Mouse (Mus musculus) C2C12 (cell line): Measurements from ENCODE around the gene Fbxo7. TPM values are rescaled to one million over a fixed set of nuclear protein-coding genes. Genes with fewer than 3 reads are reported as not detected.
"Not testable (repeated sequence)": the region's sequence is repeated elsewhere in the genome, so short reads cannot be mapped to it uniquely, and the experiment has no call there.

Experiments used
- H3K27me3 ChIP-seq: one replicate; pipeline ENCODE4 v1.6.1; 2011; ENCODE audit not compliant: control insufficient read depth, insufficient read depth, insufficient read length
- H3K36me3 ChIP-seq: one replicate; pipeline ENCODE4 v1.6.1; 2011; ENCODE audit not compliant: control insufficient read depth, insufficient read depth
- H3K4me3 ChIP-seq: one replicate; pipeline ENCODE4 v1.5.1; 2011; ENCODE audit warnings: mild to moderate bottlenecking, control low read depth; ENCODE audit not compliant: poor library complexity, insufficient read depth, severe bottlenecking
- H3K79me2 ChIP-seq: one replicate; pipeline ENCODE4 v1.6.1; 2011; ENCODE audit not compliant: control insufficient read depth, insufficient read depth
- H3K79me3 ChIP-seq: one replicate; pipeline ENCODE4 v1.6.1; 2011; ENCODE audit warnings: low read depth, control low read depth
- H3ac ChIP-seq: one replicate; pipeline ENCODE3; 2011; ENCODE audit warnings: low read depth; ENCODE audit not compliant: control insufficient read depth, insufficient read length
- CEBPB ChIP-seq: IDR thresholded peaks from one replicate; pipeline ENCODE4 v1.6.1; 2011; ENCODE audit warnings: low read depth, mild to moderate bottlenecking, control low read depth, moderate library complexity
- CTCF ChIP-seq: IDR thresholded peaks from one replicate; pipeline ENCODE4 v1.5.1; 2011; ENCODE audit not compliant: control insufficient read depth, insufficient read depth, insufficient read length
- FOSL1 ChIP-seq: IDR thresholded peaks from one replicate; pipeline ENCODE4 v1.8.0; 2011; ENCODE audit warnings: mild to moderate bottlenecking, low read length; ENCODE audit not compliant: poor library complexity, insufficient read depth, severe bottlenecking
- MAX ChIP-seq: IDR thresholded peaks from one replicate; pipeline ENCODE4 v1.6.1; 2011; ENCODE audit warnings: mild to moderate bottlenecking, control low read depth
- MYOD1 ChIP-seq: IDR thresholded peaks from one replicate; pipeline ENCODE4 v1.6.1; 2011; ENCODE audit warnings: low read depth; ENCODE audit not compliant: control insufficient read depth, insufficient read length
- MYOG ChIP-seq: IDR thresholded peaks from one replicate; pipeline ENCODE4 v1.6.1; 2011; ENCODE audit not compliant: control insufficient read depth, insufficient read length; ENCODE audit errors: extremely low read depth
- USF1 ChIP-seq: IDR thresholded peaks from one replicate; pipeline ENCODE4 v1.6.1; 2011; ENCODE audit warnings: low read depth, mild to moderate bottlenecking, control low read depth, moderate library complexity
- polyA plus RNA-seq: library from polyadenylated mRNA; unstranded; fragments of >200 nt; fragmentation: generic; extraction: Trizol; gene quantifications from one replicate; pipeline ENCODE4 v1.2.1, GENCODE M21; 2012; ENCODE audit warnings: missing spikeins

Fbxo7 gene
- polyA plus RNA-seq, 1 experiment: 7.7 TPM

DNA sequence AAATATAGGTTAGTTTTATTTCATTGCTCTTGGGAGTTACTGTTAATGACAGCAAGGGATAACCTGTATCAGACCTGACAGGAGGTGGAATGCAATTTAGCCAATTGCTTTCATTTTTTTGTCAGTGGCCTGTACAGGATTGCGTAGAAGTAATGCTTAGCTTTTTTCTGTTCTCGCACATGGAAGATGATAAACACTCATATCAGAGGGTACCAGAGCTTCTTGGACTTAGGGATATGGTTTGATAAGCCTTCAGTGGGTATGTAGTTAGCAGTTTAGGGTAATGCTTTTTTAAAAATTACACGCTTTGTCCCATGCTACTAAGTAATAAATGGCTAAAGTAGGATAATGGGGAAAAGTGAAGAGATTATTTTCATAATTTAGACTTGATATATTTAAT lies 4.6 kb downstream of the Fbxo7 start:
- Histone ChIP-seq H3K36me3 (peaks cover 25% of the 10 kb centered on the region), H3K27me3 (no peaks in the 10 kb centered on the region), H3K4me3 (no peak overlapping the region), H3ac (no peak overlapping the region), H3K79me2 (peaks cover 17% of the 10 kb centered on the region), H3K79me3 (peaks cover 9% of the 10 kb centered on the region)
- TF ChIP-seq MYOD1: no peak
- TF ChIP-seq CEBPB: no peak
- no peak for TF ChIP-seq CTCF
- TF ChIP-seq FOSL1: no peak
- no peak for TF ChIP-seq MYOG
- TF ChIP-seq MAX: no peak
- no peak for TF ChIP-seq USF1

DNA sequence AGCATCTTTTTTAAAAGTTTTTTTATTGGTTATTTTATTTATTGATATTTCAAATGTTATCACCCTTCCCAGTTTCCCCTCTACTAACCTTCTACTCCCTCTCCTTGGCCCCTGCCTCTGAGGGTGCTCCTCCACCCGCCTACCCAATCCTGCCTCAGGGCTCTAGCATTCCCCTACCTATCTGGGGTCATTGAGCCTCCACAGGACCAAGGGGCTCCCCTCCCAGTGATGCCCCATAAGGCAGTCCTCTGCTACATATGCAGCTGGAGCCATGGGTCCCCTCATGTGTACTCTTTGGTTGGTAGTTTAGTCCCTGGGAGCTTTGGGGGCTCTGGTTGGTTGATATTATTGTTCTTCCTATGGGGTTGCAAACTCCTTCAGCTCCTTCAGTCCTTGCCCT lies 5.0 kb downstream of the Fbxo7 start:
- not testable (repeated sequence) for H3ac ChIP-seq, H3K27me3 ChIP-seq, H3K4me3 ChIP-seq, H3K79me3 ChIP-seq
- Histone ChIP-seq H3K79me2 (peaks cover 17% of the 10 kb centered on the region), H3K36me3 (peaks cover 29% of the 10 kb centered on the region)

DNA sequence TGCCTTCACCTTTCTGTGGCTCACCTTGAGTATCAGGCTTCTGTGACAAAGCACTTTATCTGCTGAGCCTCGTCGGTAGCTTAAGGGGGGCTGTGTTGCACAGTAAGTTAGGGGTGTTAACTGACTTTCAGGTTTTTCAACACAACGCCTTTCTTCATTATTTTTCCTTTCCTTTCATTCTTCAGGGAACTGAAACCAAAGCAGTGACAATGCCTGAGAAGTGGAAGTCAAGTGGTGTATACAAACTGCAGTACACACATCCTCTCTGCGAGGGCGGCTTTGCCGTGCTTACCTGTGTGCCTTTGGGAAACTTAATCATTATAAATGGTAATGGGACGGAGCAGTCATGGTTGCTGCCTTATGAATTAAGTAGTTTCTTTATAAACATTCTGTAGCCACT lies 9.0 kb downstream of the Fbxo7 start:
- Histone ChIP-seq H3ac (no peak overlapping the region), H3K27me3 (no peaks in the 10 kb centered on the region), H3K79me3 (no peaks in the 10 kb centered on the region), H3K36me3 (peaks cover 45% of the 10 kb centered on the region), H3K4me3 (no peak overlapping the region), H3K79me2 (no peaks in the 10 kb centered on the region)
- TF ChIP-seq MYOG (no peak), MAX (no peak), FOSL1 (no peak), CTCF (no peak), USF1 (no peak), MYOD1 (no peak)

DNA sequence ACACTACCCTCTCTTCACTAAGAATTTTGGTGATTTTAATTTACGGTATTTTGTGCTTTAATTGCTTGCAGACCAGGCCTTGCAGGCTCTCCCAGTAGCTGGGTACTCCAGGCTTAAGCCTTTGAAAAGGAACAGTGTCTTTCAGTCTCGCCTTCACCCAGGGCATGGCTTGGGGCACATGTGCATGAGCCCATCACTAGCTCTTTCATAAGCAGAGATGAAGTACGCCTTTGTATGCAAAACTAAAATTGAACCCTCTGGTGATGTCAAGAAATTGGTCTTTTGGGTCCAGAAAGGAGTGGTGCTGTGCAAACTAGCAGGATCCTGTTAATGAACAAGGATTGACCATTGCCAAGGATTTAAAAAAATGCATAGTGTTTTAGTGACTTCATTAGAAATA lies 10.7 kb downstream of the Fbxo7 start:
- no peak for TF ChIP-seq CEBPB
- TF ChIP-seq MYOG: no peak
- TF ChIP-seq CTCF: no peak
- TF ChIP-seq MAX: no peak
- no peak for TF ChIP-seq USF1
- no peak for TF ChIP-seq FOSL1
- no peak for TF ChIP-seq MYOD1
- H3ac ChIP-seq: no peak overlapping the region

DNA sequence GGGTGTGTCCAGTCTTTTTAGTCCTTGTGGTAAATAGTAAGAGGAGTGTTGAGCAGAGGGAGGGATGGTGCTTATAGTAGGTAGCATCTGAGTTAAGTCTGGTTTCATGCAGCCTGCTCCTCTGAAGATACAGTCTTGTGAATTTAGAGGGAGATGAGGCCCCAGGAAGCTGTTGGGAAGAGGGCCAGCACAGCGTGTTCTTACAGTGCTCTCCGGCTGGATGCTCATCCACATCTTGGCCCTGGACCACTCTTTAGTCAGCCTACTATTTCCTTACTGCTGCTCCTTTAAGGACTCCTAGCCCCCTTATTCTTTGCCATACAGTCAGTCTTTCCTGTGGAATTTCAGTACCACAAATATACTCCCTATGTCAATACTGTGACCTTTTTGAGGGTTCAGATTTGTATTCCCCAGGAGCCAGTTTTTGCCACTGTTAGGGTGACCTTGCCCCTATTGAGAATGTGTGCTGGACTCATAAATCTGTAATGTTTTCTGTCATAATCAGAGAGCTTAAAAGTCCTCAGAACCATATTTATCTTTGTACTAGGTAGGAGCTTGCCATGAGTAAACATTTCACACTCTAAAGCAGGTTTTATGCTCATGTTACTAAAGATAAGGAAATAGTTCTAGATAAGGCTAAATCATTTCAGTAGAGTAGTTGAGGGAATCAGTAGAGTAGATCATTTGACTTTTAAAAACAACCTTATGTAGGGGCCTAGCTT lies 12.4 kb downstream of the Fbxo7 start:
- no peaks in the 10 kb centered on the region for H3K79me2 ChIP-seq
- TF ChIP-seq MAX: no peak
- no peak overlapping the region for H3K4me3 ChIP-seq
- no peaks in the 10 kb centered on the region for H3K27me3 ChIP-seq
- no peak overlapping the region for H3ac ChIP-seq
- H3K36me3 ChIP-seq: peaks cover 39% of the 10 kb centered on the region
- H3K79me3 ChIP-seq: no peaks in the 10 kb centered on the region

More for the DNA sequence above, 10.7 kb downstream of the Fbxo7 start:
- H3K4me3 ChIP-seq: no peak overlapping the region
- peaks cover 50% of the 10 kb centered on the region for H3K36me3 ChIP-seq
- H3K27me3 ChIP-seq: no peaks in the 10 kb centered on the region
- no peaks in the 10 kb centered on the region for H3K79me3 ChIP-seq
- no peaks in the 10 kb centered on the region for H3K79me2 ChIP-seq

DNA sequence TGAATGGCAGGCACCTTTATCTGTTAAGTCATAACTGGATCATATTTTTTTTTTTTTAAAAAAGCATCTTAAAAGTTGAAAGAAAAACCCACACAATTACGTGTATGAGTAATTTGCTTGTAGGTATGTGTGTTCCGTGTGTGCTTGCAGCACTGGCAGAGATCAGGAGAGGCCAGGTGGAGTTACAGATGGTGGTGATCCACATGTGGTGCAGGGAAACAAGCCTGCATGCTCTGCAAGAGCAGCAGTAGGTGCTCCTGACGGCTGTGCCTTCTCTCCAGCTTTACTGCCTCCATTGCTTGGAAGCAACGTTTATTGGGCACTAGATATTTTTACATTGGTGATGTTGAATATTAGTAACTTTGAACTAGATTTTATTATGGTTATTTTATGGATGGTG lies 21.9 kb downstream of the Fbxo7 start:
- Histone ChIP-seq H3K79me2 (no peaks in the 10 kb centered on the region), H3ac (no peak overlapping the region), H3K36me3 (peaks cover 19% of the 10 kb centered on the region), H3K4me3 (no peak overlapping the region), H3K79me3 (no peaks in the 10 kb centered on the region), H3K27me3 (no peaks in the 10 kb centered on the region)
- TF ChIP-seq FOSL1 (no peak), CEBPB (no peak), MYOD1 (no peak), MYOG (no peak), CTCF (no peak), USF1 (no peak), MAX (no peak)
